Mouse (Mus musculus): ENCODE data around the gene Noc2l. TPM values are rescaled to one million over a fixed set of nuclear protein-coding genes. Genes with fewer than 3 reads are reported as not detected.

Noc2l gene
- polyA plus RNA-seq, 1 experiment from 2014 or later: 49.5 TPM

- H3K4me2 ChIP-seq (replicated peaks): no peak overlapping the region
- no peak for DNase-seq (ENCODE audit: low spot score)
- ATAC-seq (ENCODE audit: low FRiP score): no peak
- no peak overlapping the region for H3K4me3 ChIP-seq (replicated peaks; ENCODE audit: low read length)
- H3K27me3 ChIP-seq (ENCODE audit: control insufficient read depth, insufficient read depth, low read length): no peaks in the 10 kb centered on the region
- H3K9me3 ChIP-seq (ENCODE audit: control insufficient read depth, low read length): no peaks in the 10 kb centered on the region
- no peak overlapping the region for H3K9ac ChIP-seq
- 94% methylated on average over 13 of the region's 13 CpGs for WGBS
- no peaks in the 10 kb centered on the region for H3K4me1 ChIP-seq (replicated peaks; ENCODE audit: control insufficient read depth, insufficient read depth, low read length)
- no peaks in the 10 kb centered on the region for H3K36me3 ChIP-seq (replicated peaks; ENCODE audit: control insufficient read depth, insufficient read depth)
- H3K27ac ChIP-seq: no peak overlapping the region
Observed at GRCm38 (mm10) chr4:156213134-156213533, 22.7 kb upstream of the Noc2l start.

- Histone ChIP-seq H3K36me3 (replicated peaks; ENCODE audit: control insufficient read depth, insufficient read depth) (0 out of 2 replicates have a peak, but pooled peaks cover 4% of the 10 kb centered on the region), H3K27ac (no peak within 1 kb of the TSS), H3K9me3 (ENCODE audit: control insufficient read depth, low read length) (no peaks in the 10 kb centered on the region), H3K4me2 (replicated peaks) (no peak within 1 kb of the TSS), H3K27me3 (ENCODE audit: control insufficient read depth, insufficient read depth, low read length) (no peaks in the 10 kb centered on the region), H3K4me1 (replicated peaks; ENCODE audit: control insufficient read depth, insufficient read depth, low read length) (no peaks in the 10 kb centered on the region), H3K9ac (no peak within 1 kb of the TSS), H3K4me3 (replicated peaks; ENCODE audit: low read length) (no peak within 1 kb of the TSS)
- DNase-seq (ENCODE audit: low spot score) (no peak), ATAC-seq (ENCODE audit: low FRiP score) (no peak)
- 79% methylated on average over 4 of the region's 4 CpGs for whole genome bisulfite sequencing
Observed at GRCm38 (mm10) chr4:156215649-156216048, 20.2 kb upstream of the Noc2l start, which contains the start of gene Perm1. Gene Perm1 (plus strand): TSS chr4:156215868.

GRCm38 (mm10) chr4:156216196-156216595 is 19.6 kb upstream of the Noc2l start:
- Histone ChIP-seq H3K9ac (no peak overlapping the region), H3K27me3 (ENCODE audit: control insufficient read depth, insufficient read depth, low read length) (no peaks in the 10 kb centered on the region), H3K4me2 (replicated peaks) (no peak overlapping the region), H3K27ac (no peak overlapping the region), H3K9me3 (ENCODE audit: control insufficient read depth, low read length) (no peaks in the 10 kb centered on the region), H3K36me3 (replicated peaks; ENCODE audit: control insufficient read depth, insufficient read depth) (0 out of 2 replicates have a peak, but pooled peaks cover 4% of the 10 kb centered on the region), H3K4me1 (replicated peaks; ENCODE audit: control insufficient read depth, insufficient read depth, low read length) (no peaks in the 10 kb centered on the region), H3K4me3 (replicated peaks; ENCODE audit: low read length) (no peak overlapping the region)
- ATAC-seq (ENCODE audit: low FRiP score) (no peak), DNase-seq (ENCODE audit: low spot score) (no peak)
- 78% methylated on average over 2 of the region's 2 CpGs for WGBS

- Histone ChIP-seq H3K9ac (no peak overlapping the region), H3K9me3 (ENCODE audit: control insufficient read depth, low read length) (no peaks in the 10 kb centered on the region), H3K36me3 (replicated peaks; ENCODE audit: control insufficient read depth, insufficient read depth) (0 out of 2 replicates have a peak, but pooled peaks cover 13% of the 10 kb centered on the region), H3K27me3 (ENCODE audit: control insufficient read depth, insufficient read depth, low read length) (no peaks in the 10 kb centered on the region), H3K27ac (no peak overlapping the region), H3K4me3 (replicated peaks; ENCODE audit: low read length) (no peak overlapping the region), H3K4me1 (replicated peaks; ENCODE audit: control insufficient read depth, insufficient read depth, low read length) (no peaks in the 10 kb centered on the region), H3K4me2 (replicated peaks) (no peak overlapping the region)
- ATAC-seq (ENCODE audit: low FRiP score) (no peak), DNase-seq (ENCODE audit: low spot score) (no peak)
- WGBS: 83% methylated on average over 16 of the region's 16 CpGs
Observed at GRCm38 (mm10) chr4:156217022-156217669, 18.7 kb upstream of the Noc2l start.

GRCm38 (mm10) chr4:156217838-156218237 is 18.0 kb upstream of the Noc2l start:
- WGBS: 80% methylated on average over 16 of the region's 16 CpGs
- DNase-seq (ENCODE audit: low spot score): no peak
- no peak overlapping the region for H3K9ac ChIP-seq
- H3K27ac ChIP-seq: no peak overlapping the region
- H3K4me3 ChIP-seq (replicated peaks; ENCODE audit: low read length): no peak overlapping the region
- H3K4me1 ChIP-seq (replicated peaks; ENCODE audit: control insufficient read depth, insufficient read depth, low read length): no peaks in the 10 kb centered on the region
- H3K4me2 ChIP-seq (replicated peaks): no peak overlapping the region
- H3K9me3 ChIP-seq (ENCODE audit: control insufficient read depth, low read length): no peaks in the 10 kb centered on the region
- H3K36me3 ChIP-seq (replicated peaks; ENCODE audit: control insufficient read depth, insufficient read depth): peaks cover 20% of the 10 kb centered on the region; the same call in 1 of the 2 replicates
- H3K27me3 ChIP-seq (ENCODE audit: control insufficient read depth, insufficient read depth, low read length): no peaks in the 10 kb centered on the region
- ATAC-seq (ENCODE audit: low FRiP score): no peak

- ATAC-seq (ENCODE audit: low FRiP score) (no peak), DNase-seq (ENCODE audit: low spot score) (no peak)
- peaks cover 22% of the 10 kb centered on the region; the same call in 1 of the 2 replicates for H3K36me3 ChIP-seq (replicated peaks; ENCODE audit: control insufficient read depth, insufficient read depth)
- no peak overlapping the region for H3K27ac ChIP-seq
- H3K9ac ChIP-seq: no peak overlapping the region
- H3K4me2 ChIP-seq (replicated peaks): no peak overlapping the region
- no peak overlapping the region for H3K4me3 ChIP-seq (replicated peaks; ENCODE audit: low read length)
- H3K27me3 ChIP-seq (ENCODE audit: control insufficient read depth, insufficient read depth, low read length): no peaks in the 10 kb centered on the region
- 93% methylated on average over 11 of the region's 11 CpGs for WGBS
- H3K9me3 ChIP-seq (ENCODE audit: control insufficient read depth, low read length): no peaks in the 10 kb centered on the region
- H3K4me1 ChIP-seq (replicated peaks; ENCODE audit: control insufficient read depth, insufficient read depth, low read length): no peaks in the 10 kb centered on the region
Observed at GRCm38 (mm10) chr4:156219936-156220335, 15.9 kb upstream of the Noc2l start.

GRCm38 (mm10) chr4:156224276-156224675 is 11.5 kb upstream of the Noc2l start:
- WGBS: 100% methylated on average over 2 of the region's 2 CpGs
- Histone ChIP-seq H3K9ac (no peak overlapping the region), H3K36me3 (replicated peaks; ENCODE audit: control insufficient read depth, insufficient read depth) (peaks cover 28% of the 10 kb centered on the region)

GRCm38 (mm10) chr4:156227752-156228392 is 7.9 kb upstream of the Noc2l start:
- ATAC-seq (ENCODE audit: low FRiP score): peak; percentile 13; the same call in 1 of the 2 replicates
- no peak overlapping the region for H3K4me2 ChIP-seq (replicated peaks)

More at GRCm38 (mm10) chr4:156224276-156224675, 11.5 kb upstream of the Noc2l start:
- no peaks in the 10 kb centered on the region for H3K9me3 ChIP-seq (ENCODE audit: control insufficient read depth, low read length)
- DNase-seq (ENCODE audit: low spot score): no peak
- no peak overlapping the region for H3K27ac ChIP-seq
- no peaks in the 10 kb centered on the region for H3K27me3 ChIP-seq (ENCODE audit: control insufficient read depth, insufficient read depth, low read length)
- ATAC-seq (ENCODE audit: low FRiP score): no peak
- no peaks in the 10 kb centered on the region for H3K4me1 ChIP-seq (replicated peaks; ENCODE audit: control insufficient read depth, insufficient read depth, low read length)
- no peak overlapping the region for H3K4me3 ChIP-seq (replicated peaks; ENCODE audit: low read length)
- H3K4me2 ChIP-seq (replicated peaks): no peak overlapping the region

GRCm38 (mm10) chr4:156228393-156229024 is 7.3 kb upstream of the Noc2l start:
- H3K27me3 ChIP-seq (ENCODE audit: control insufficient read depth, insufficient read depth, low read length): no peaks in the 10 kb centered on the region
- H3K4me3 ChIP-seq (replicated peaks; ENCODE audit: low read length): no peak overlapping the region
- DNase-seq (ENCODE audit: low spot score) (no peak), ATAC-seq (ENCODE audit: low FRiP score) (peak; percentile 17; the same call in 1 of the 2 replicates)
- H3K4me2 ChIP-seq (replicated peaks): no peak overlapping the region
- H3K4me1 ChIP-seq (replicated peaks; ENCODE audit: control insufficient read depth, insufficient read depth, low read length): peaks cover 5% of the 10 kb centered on the region
- WGBS: 26% methylated on average over 12 of the region's 12 CpGs
- no peak overlapping the region for H3K9ac ChIP-seq
- no peak overlapping the region for H3K27ac ChIP-seq
- H3K36me3 ChIP-seq (replicated peaks; ENCODE audit: control insufficient read depth, insufficient read depth): peaks cover 44% of the 10 kb centered on the region
- no peaks in the 10 kb centered on the region for H3K9me3 ChIP-seq (ENCODE audit: control insufficient read depth, low read length)

More at GRCm38 (mm10) chr4:156227752-156228392, 7.9 kb upstream of the Noc2l start:
- Histone ChIP-seq H3K9ac (no peak overlapping the region), H3K4me1 (replicated peaks; ENCODE audit: control insufficient read depth, insufficient read depth, low read length) (no peaks in the 10 kb centered on the region), H3K27me3 (ENCODE audit: control insufficient read depth, insufficient read depth, low read length) (no peaks in the 10 kb centered on the region), H3K27ac (no peak overlapping the region), H3K9me3 (ENCODE audit: control insufficient read depth, low read length) (no peaks in the 10 kb centered on the region), H3K4me3 (replicated peaks; ENCODE audit: low read length) (no peak overlapping the region), H3K36me3 (replicated peaks; ENCODE audit: control insufficient read depth, insufficient read depth) (peaks cover 42% of the 10 kb centered on the region)
- no peak for DNase-seq (ENCODE audit: low spot score)
- 41% methylated on average over 18 of the region's 18 CpGs for WGBS
